Mouse (Mus musculus) heart, embryonic 15.5 days (tissue): ENCODE measurements around the gene Glb1l3. TPM values are rescaled to one million over a fixed set of nuclear protein-coding genes. Genes with fewer than 3 reads are reported as not detected.

Source experiments
- ATAC-seq: fragments of 200-750 bp; cut with Nextera tagmentation; replicated peaks from 2 replicates; pipeline ENCODE4 v1.8.0; 2017; ENCODE audit warnings: low read depth, moderate TSS enrichment; ENCODE audit not compliant: insufficient number of reproducible peaks, insufficient read depth, low FRiP score
- H3K27ac ChIP-seq: fragments of 300-500 bp; sonication (generic); 2 replicates; pipeline ENCODE4 v1.5.1; 2015; ENCODE audit warnings: mild to moderate bottlenecking, inconsistent platforms
- H3K27me3 ChIP-seq: fragments of 300-500 bp; sonication (generic); 2 replicates; pipeline ENCODE4 v1.6.1; 2015; ENCODE audit warnings: inconsistent platforms
- H3K36me3 ChIP-seq: fragments of 300-500 bp; sonication (generic); 2 replicates; pipeline ENCODE4 v1.6.1; 2015; ENCODE audit warnings: mild to moderate bottlenecking, inconsistent platforms
- H3K4me1 ChIP-seq: fragments of 300-500 bp; sonication (generic); replicated peaks from 2 replicates; pipeline ENCODE4 v1.6.1; 2015; ENCODE audit warnings: inconsistent platforms
- H3K4me2 ChIP-seq: fragments of 300-500 bp; sonication (generic); 2 replicates; pipeline ENCODE4 v1.6.1; 2015; ENCODE audit warnings: inconsistent platforms, mild to moderate bottlenecking, moderate library complexity
- H3K4me3 ChIP-seq: fragments of 300-500 bp; sonication (generic); 2 replicates; pipeline ENCODE4 v1.5.1; 2015; ENCODE audit warnings: mild to moderate bottlenecking, inconsistent platforms
- H3K9ac ChIP-seq: fragments of 300-500 bp; sonication (generic); 2 replicates; pipeline ENCODE4 v1.6.1; 2015; ENCODE audit warnings: mild to moderate bottlenecking, inconsistent platforms
- H3K9me3 ChIP-seq: fragments of 300-500 bp; sonication (generic); replicated peaks from 2 replicates; pipeline ENCODE4 v1.6.1; 2016; ENCODE audit warnings: inconsistent platforms
- WGBS: fragments of 180-500 bp; shearing (Covaris S2); methylation state at CpG from one replicate; pipeline ENCODE4 v1.1.7; 2015; ENCODE audit warnings: mixed read lengths; 5-methylcytosine and 5-hydroxymethylcytosine counted together
- polyA plus RNA-seq: library from polyadenylated mRNA; unstranded; fragments of >200 nt; fragmentation: Nextera tagmentation; extraction: Ambion mirVana; gene quantifications from 2 replicates; pipeline ENCODE4 v1.2.1, GENCODE M21; 2015

Gene Glb1l3
- polyA plus RNA-seq, 1 experiment from 2014 or later, result not detected

DNA sequence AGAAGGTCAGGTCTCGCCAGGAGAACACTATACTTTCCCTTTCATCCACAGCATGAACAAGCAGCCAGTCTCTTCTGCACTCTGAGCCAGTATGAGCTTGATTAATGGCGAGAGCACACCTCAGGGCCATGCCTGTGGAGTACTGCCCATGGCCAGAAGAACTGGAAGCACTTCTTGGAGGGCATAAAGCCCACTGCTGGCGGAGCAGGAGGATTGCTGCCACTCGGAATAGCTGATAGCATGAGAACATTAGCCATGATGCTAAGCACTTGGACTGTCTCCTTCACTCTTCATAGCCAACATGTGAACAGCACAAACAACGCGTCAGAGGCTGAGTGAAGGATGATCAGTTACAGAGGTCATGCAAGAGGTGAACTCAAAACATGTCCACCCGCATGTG is 82.3 kb downstream of the Glb1l3 start:
- Histone ChIP-seq H3K27ac (no peak overlapping the region), H3K4me3 (no peak overlapping the region), H3K9ac (no peak overlapping the region), H3K4me1 (no peaks in the 10 kb centered on the region; the same call in 1 of the 2 replicates), H3K27me3 (no peaks in the 10 kb centered on the region), H3K36me3 (no peaks in the 10 kb centered on the region), H3K4me2 (no peak overlapping the region), H3K9me3 (no peaks in the 10 kb centered on the region)
- no peak for ATAC-seq
- 79% methylated on average over 7 of the region's 7 CpGs for WGBS

- H3K36me3 ChIP-seq, result no peaks in the 10 kb centered on the region
- H3K27ac ChIP-seq, result no peak overlapping the region
- no peaks in the 10 kb centered on the region for H3K4me1 ChIP-seq
- 52% methylated on average over 6 of the region's 6 CpGs for WGBS
- no peak overlapping the region for H3K4me2 ChIP-seq
- no peak for ATAC-seq
- H3K4me3 ChIP-seq, result no peak overlapping the region
- no peaks in the 10 kb centered on the region for H3K9me3 ChIP-seq
- no peak overlapping the region for H3K9ac ChIP-seq
- no peaks in the 10 kb centered on the region for H3K27me3 ChIP-seq
These were observed 84.4 kb downstream of the Glb1l3 start for GRCm38 (mm10) chr9:26776122-26776902.

DNA sequence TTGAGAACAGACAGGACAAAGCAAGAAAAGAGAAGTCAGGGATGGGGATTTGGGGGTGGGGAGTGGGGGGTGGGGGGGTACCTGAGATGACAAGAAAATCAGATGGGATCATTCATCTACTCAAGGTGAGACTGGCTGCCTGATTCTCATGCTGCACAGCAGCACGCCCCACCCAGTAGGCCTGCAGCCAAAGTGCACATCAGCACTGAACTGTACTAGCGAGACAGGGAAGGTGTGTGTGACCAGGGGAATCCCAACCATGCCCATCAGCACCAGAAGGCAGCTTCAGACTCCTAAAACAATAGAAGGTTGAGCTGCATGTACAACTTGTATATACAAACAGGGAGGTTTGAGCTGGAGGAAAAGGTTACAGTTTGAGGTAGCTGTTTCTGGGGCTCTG is 85.0 kb downstream of the Glb1l3 start:
- H3K27ac ChIP-seq, result no peak overlapping the region
- H3K4me3 ChIP-seq, result no peak overlapping the region
- no peaks in the 10 kb centered on the region for H3K27me3 ChIP-seq
- no peak overlapping the region for H3K4me2 ChIP-seq
- WGBS, result 76% methylated on average over 2 of the region's 2 CpGs
- H3K9me3 ChIP-seq, result no peaks in the 10 kb centered on the region
- no peaks in the 10 kb centered on the region for H3K4me1 ChIP-seq
- no peak for ATAC-seq
- no peaks in the 10 kb centered on the region for H3K36me3 ChIP-seq
- no peak overlapping the region for H3K9ac ChIP-seq

GRCm38 (mm10) chr9:26768181-26768580 is 92.5 kb downstream of the Glb1l3 start:
- 76% methylated on average over 3 of the region's 3 CpGs for WGBS
- ATAC-seq, result no peak
- H3K4me1 ChIP-seq, result no peaks in the 10 kb centered on the region

More at GRCm38 (mm10) chr9:26768181-26768580, 92.5 kb downstream of the Glb1l3 start:
- no peak overlapping the region for H3K9ac ChIP-seq
- H3K4me2 ChIP-seq, result no peak overlapping the region
- no peak overlapping the region for H3K4me3 ChIP-seq
- no peaks in the 10 kb centered on the region for H3K36me3 ChIP-seq
- H3K27me3 ChIP-seq, result no peaks in the 10 kb centered on the region
- H3K27ac ChIP-seq, result no peak overlapping the region
- no peaks in the 10 kb centered on the region for H3K9me3 ChIP-seq

Other genes with a start within 250 kb of the Glb1l3 start
- 0.19 TPM in 1 of 2 replicates, not detected in the other for gene B3gat1, start 127.2 kb downstream of the Glb1l3 start, polyA plus RNA-seq
- gene Glb1l2, start 54.4 kb downstream of the Glb1l3 start, polyA plus RNA-seq, result 1.2 and 1.8 TPM in 2 replicates
- gene Gm1110, start 62.2 kb upstream of the Glb1l3 start, polyA plus RNA-seq, result 0.06 TPM in 1 of 2 replicates, not detected in the other
- 42.2 and 42.6 TPM in 2 replicates for gene Acad8, start 138.7 kb upstream of the Glb1l3 start, polyA plus RNA-seq
- gene Thyn1, start 138.8 kb upstream of the Glb1l3 start, polyA plus RNA-seq, result 80.8 and 86.1 TPM in 2 replicates
- gene Vps26b, start 169.2 kb upstream of the Glb1l3 start, polyA plus RNA-seq, result 19.0 and 22.8 TPM in 2 replicates
- 16.7 and 20.1 TPM in 2 replicates for gene Ncapd3, start 169.3 kb upstream of the Glb1l3 start, polyA plus RNA-seq